Mouse (Mus musculus): ENCODE data around the gene Ccdc69.

GRCm38 (mm10) chr11:55097463-55098188 is 19.7 kb upstream of the Ccdc69 start, which contains the start of gene Gm2a:
- TF ChIP-seq POLR2A (IDR thresholded peaks at IDR 0.05; ENCODE audit: low read depth, low read length) (peak; percentile 96), CTCF (IDR thresholded peaks at IDR 0.05; ENCODE audit: borderline replicate concordance, insufficient read depth, low read length) (no peak)

Measured in embryonic fibroblast, embryonic 13.5 days (primary cell).